Mouse (Mus musculus) ES-Bruce4 (cell line): ENCODE data around the gene Arhgap23.

Experiments
- CTCF ChIP-seq: IDR thresholded peaks from one replicate; pipeline ENCODE4 v1.8.1; 2011; ENCODE audit warnings: low read depth, low read length
- POLR2A ChIP-seq: IDR thresholded peaks from one replicate; pipeline ENCODE4 v1.8.1; 2011; ENCODE audit warnings: low read length; ENCODE audit not compliant: insufficient read depth

- TF ChIP-seq CTCF (no peak), POLR2A (no peak)
Measured at GRCm38 (mm10) chr11:97449601-97450293, 34.4 kb downstream of the Arhgap23 start.
